Mouse (Mus musculus) hindlimb bud, embryonic 11.5 days (tissue): Measurements from ENCODE around the gene Tarm1.

Experiments used
- DNase-seq: peaks from one replicate; pipeline ENCODE4 v3.0.0-alpha.2; 2012; ENCODE audit warnings: low read depth, low spot score; ENCODE audit errors: extremely low spot score

Gene Tarm1

GRCm38 (mm10) chr7:3502439-3502838 lies at the start of gene Tarm1:
Gene Tarm1 (minus strand): TSS chr7:3502624.
- no peak for DNase-seq

GRCm38 (mm10) chr7:3505913-3506312 lies 3.5 kb upstream of the Tarm1 start:
- no peak for DNase-seq

- DNase-seq = no peak
Observed at GRCm38 (mm10) chr7:3500406-3500805, 2.0 kb downstream of the Tarm1 start.

GRCm38 (mm10) chr7:3481948-3482608 lies 20.3 kb downstream of the Tarm1 start:
- DNase-seq = no peak

- DNase-seq = no peak
Observed at GRCm38 (mm10) chr7:3476728-3477127, 25.7 kb downstream of the Tarm1 start.

DNA sequence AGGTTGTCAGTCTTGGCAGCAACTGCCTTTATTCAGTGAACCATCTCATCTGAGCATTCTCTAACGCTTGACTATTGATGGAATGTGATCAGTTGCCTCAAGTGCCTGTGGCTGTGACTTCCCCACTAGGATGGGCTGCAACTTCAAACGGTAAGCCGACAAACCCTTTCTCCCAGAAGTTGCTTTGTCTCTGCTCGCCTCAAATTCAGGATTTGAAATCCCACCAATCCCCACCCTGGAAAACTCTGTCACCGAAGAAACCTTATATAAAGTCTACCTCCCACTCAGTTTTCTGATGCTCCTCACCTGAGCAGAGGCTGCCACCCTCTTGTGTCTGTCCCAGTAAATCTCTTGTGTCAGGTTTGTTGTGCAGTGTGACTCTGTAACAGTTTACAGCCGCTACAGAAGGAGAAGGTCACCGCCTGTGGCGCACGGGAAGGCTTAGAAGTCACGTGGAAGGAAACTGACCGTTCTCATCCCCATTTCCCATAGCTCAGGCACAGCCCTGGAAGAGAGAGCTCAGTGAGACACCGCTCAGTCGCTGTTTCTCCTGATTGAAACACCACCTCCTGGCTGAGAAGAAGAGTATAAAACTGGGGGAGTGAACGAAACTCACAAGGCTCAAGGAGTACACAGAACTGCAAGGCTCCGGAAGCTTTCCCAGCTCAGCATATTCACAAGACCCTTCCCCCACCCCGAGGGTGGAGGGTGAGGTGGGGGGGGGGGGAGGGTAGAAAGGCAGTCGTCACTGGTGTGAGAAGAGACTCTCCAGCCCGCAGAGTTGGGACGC lies 27.9 kb downstream of the Tarm1 start:
- DNase-seq = no peak

DNA sequence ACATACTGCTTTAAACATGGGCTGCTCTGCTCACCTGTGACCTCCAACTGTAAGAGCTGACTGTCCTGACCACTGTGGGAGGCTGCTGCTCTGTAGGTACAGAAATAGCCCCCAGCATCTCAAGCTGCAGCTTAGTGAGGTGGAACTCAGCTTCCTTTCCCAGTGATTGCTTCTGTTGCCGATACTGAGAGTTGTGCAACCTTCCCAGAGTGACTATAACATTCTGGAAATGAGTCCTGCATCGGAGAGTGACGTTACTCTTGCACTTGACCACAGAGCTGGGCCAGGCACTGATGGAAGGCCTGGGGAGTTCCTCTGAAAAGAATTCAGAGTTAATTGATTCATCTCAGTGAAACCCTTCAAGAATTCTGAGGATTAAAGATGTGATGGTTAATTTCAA lies 29.6 kb downstream of the Tarm1 start:
- DNase-seq = no peak

GRCm38 (mm10) chr7:3468614-3469013 lies 33.8 kb downstream of the Tarm1 start:
- no peak for DNase-seq

- no peak for DNase-seq
Observed at GRCm38 (mm10) chr7:3463306-3463705, 39.1 kb downstream of the Tarm1 start.

DNA sequence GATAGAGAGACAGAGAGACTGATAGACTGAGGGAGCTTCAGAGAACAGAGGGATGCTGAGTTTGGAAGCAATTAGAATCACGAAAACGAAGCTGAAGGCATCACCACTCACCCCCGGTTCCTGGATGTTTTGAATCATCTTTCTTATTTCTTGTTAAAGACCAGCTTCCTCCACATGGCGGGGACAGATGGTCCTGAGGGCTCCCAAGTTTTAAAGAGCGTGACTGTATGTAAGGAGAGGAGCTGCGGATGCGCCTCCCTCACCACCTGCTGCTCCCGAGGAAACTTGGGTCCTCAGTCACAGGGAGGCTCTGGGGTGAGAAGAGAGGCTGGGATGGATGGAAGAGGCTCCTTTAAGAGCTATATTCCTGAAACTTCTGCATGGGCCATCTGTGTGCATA lies 42.2 kb downstream of the Tarm1 start:
- DNase-seq = no peak

- no peak for DNase-seq
Observed at GRCm38 (mm10) chr7:3457841-3458217, 44.6 kb downstream of the Tarm1 start.

DNA sequence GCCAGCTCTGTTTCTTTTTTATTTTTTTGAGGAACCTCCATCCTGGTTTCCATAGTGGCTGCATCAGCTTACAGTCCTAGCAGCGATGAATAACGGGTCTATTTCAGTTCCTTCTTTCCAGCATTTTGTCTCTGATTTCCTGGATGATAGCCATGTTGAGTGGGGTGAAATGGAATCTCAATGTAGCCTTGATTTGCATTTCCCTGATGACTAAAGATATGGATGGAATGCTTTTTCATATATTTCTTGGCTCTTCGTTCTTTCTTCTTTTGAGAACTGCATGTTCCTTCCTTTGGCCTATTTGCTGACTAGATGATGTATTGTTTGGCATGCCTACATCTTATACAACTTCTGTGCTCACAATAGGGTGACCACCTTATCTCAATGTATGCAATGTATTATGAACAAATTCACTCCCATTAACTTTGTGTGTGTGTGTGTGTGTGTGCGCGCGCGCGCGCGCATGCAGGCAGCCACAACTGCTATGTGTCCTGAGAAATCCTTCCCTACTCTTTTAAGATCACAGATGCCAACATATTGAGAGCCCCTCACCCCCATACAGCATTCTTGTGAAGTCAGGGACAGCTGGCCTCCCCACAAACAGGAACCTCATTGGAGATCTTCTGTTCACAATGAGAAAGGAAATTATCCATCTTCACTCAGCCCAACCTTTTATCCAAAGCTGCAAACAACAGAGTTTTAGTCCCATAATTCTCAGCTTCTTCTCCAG lies 45.1 kb downstream of the Tarm1 start:
- DNase-seq = no peak

DNA sequence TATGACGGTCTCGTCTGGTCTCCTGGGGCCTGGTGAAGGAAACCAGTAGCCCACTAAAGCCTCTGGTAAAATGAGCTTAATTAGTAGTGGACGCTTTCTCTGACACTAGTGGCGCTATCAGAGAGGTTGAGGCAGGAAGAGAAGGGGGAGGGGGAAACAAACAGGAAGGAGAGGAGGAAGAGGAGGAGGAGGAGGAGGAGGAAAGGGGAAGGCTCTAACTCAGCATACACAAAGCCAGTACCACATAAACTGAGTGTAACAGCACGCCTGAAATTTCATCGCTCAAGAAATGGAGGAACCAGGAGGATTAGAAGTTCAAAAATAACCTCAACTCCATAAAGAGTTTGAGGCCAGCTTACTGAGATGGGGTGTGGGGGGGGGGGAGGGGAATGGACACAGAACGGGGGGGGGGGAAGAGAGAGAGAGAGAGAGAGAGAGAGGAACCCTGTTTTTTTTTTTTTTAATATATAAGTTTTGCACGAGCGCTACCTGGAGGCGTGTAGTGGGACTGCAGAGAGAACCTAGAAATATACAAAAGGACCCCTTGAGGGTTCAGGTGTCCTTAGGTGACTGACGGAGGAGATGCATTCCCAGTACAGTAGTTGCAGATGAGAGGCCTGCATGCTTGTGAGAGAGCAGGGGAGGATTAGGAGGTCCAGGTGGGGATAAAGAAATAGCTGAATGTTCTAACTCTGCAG lies 48.8 kb downstream of the Tarm1 start:
- no peak for DNase-seq

DNA sequence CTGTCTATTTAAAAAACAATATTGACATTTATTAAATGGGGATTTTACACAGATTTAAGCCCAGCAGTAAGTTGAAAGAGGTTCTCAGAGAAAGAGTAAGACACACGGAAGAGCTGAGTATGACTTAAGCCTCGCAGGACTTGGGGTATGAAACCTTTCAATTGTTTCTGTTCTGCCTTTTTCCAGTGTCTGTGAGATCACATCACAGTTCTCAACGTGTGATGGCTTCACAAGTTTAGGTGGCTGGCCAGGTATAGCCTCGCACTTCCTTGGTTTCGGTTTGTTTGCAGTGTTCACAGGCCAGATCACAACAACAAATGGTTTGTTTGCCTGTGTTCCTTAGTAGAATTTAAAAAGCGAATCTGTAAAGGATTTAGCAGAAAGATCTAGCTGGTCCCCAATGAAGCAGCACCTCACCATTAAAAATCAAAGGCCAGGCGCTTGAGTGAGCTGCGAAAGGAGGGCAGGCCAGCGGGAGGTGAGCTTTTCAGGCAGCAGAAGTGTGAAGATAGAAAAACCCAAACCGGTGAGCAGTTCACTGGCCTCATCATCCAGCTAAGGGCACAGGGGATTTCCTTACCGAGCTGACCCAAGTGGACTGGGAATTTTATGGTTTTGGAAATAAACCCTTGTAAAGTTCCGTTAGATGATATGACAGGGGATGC lies 49.5 kb downstream of the Tarm1 start:
- no peak for DNase-seq

DNA sequence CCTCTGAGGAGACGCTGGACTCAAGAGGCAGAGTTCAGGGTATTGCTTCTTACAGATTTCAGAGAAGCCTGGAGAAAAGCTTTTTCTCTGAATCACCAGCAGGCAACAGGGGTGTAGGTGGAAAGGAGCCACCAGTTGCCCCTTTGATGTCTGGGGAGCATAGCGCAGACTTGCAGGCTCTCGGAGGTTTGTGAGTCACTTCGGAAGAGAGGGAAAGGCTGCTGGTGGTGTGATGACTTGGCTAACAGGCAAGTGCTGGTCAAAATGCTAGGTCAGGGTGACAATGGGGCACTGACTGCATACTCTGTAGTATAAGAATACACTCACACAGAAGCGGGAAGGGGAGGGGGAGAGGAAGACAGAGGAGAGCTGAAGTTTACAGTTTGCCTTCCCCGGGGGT lies 51.3 kb downstream of the Tarm1 start:
- DNase-seq = no peak

DNA sequence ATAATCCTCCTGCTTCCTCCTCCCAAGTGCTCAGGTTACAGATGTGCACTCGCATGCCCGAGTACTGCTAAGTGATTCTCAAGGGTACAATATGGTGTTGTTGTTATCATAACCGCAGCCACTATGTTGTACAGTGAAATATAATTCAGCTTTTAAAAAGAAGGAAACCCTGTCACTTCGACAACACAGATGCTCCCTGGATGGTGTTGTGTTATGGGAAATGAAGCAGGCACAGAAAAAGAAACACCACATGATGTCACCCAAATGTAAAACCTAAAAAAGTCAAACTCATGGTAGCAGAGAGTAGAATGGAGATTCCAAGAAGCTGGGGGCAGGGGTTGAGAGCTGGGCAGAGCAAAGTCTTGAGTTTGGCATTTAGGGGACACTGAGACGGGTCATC lies 51.8 kb downstream of the Tarm1 start:
- no peak for DNase-seq

- DNase-seq = peak; percentile 44
Observed at GRCm38 (mm10) chr7:3448737-3449454, 53.5 kb downstream of the Tarm1 start.

- no peak for DNase-seq
Observed at GRCm38 (mm10) chr7:3447026-3447425, 55.4 kb downstream of the Tarm1 start.

GRCm38 (mm10) chr7:3446584-3446983 lies 55.8 kb downstream of the Tarm1 start:
- no peak for DNase-seq

GRCm38 (mm10) chr7:3444678-3445077 lies 57.7 kb downstream of the Tarm1 start:
- no peak for DNase-seq
